Mouse (Mus musculus) liver, adult (tissue): ENCODE data around the gene Echdc3.
A peak's percentile ranks its signal among the peaks of the same experiment; 100 is the strongest.

Experiments
- GATA4 ChIP-seq: IDR thresholded peaks from 2 replicates; pipeline ENCODE4 v1.6.1; 2014; ENCODE audit warnings: mild to moderate bottlenecking, low read length; ENCODE audit not compliant: insufficient replicate concordance

The Echdc3 gene

GRCm38 (mm10) chr2:6233353-6233752 is 20.5 kb upstream of the Echdc3 start:
- no peak for TF ChIP-seq GATA4

GRCm38 (mm10) chr2:6232755-6233154 is 19.9 kb upstream of the Echdc3 start:
- no peak for TF ChIP-seq GATA4

- TF ChIP-seq GATA4, result no peak
Measured at GRCm38 (mm10) chr2:6230865-6231264, 18.0 kb upstream of the Echdc3 start.

GRCm38 (mm10) chr2:6229597-6230290 is 16.9 kb upstream of the Echdc3 start:
- no peak for TF ChIP-seq GATA4

GRCm38 (mm10) chr2:6227059-6227445 is 14.2 kb upstream of the Echdc3 start:
- TF ChIP-seq GATA4, result no peak

GRCm38 (mm10) chr2:6226361-6227058 is 13.7 kb upstream of the Echdc3 start:
- no peak for TF ChIP-seq GATA4

- TF ChIP-seq GATA4, result no peak
Measured at GRCm38 (mm10) chr2:6220141-6220805, 7.4 kb upstream of the Echdc3 start.

GRCm38 (mm10) chr2:6212327-6212723 is 508 bp downstream of the Echdc3 start:
- TF ChIP-seq GATA4, result no peak; the same call in 1 of the 2 replicates

- no peak for TF ChIP-seq GATA4
Measured at GRCm38 (mm10) chr2:6210840-6211239, 2.0 kb downstream of the Echdc3 start.

GRCm38 (mm10) chr2:6209746-6210145 is 3.1 kb downstream of the Echdc3 start:
- no peak for TF ChIP-seq GATA4

GRCm38 (mm10) chr2:6209116-6209515 is 3.7 kb downstream of the Echdc3 start:
- no peak for TF ChIP-seq GATA4

- TF ChIP-seq GATA4, result no peak
Measured at GRCm38 (mm10) chr2:6207736-6208135, 5.1 kb downstream of the Echdc3 start.

- peak; percentile 75 for TF ChIP-seq GATA4
Measured at GRCm38 (mm10) chr2:6196363-6196973, 16.4 kb downstream of the Echdc3 start.

GRCm38 (mm10) chr2:6195468-6196239 is 17.2 kb downstream of the Echdc3 start:
- no peak for TF ChIP-seq GATA4

- TF ChIP-seq GATA4, result no peak
Measured at GRCm38 (mm10) chr2:6194497-6194896, 18.3 kb downstream of the Echdc3 start.
